Mouse (Mus musculus) embryonic stem cell, embryonic (primary cell): ENCODE measurements around the gene Pih1d2.

Experiments
- CTCF ChIA-PET, 4 experiments: fragments of 300-600 bp in 2 of 4; fragments of 350-600 bp in 2 of 4; sonication (Branson Sonifier 250); formaldehyde crosslinking; loops; one replicate each; lab custom pipeline; 2022; ENCODE audit warnings: inconsistent platforms in 2 of 4; lab: Charles Lee
- POLR2A ChIA-PET, 4 experiments: fragments of 300-600 bp in 2 of 4; fragments of 350-600 bp in 2 of 4; sonication (Branson Sonifier 250); formaldehyde crosslinking; loops; one replicate each; lab custom pipeline; 2022; ENCODE audit warnings: antibody characterized with exemption in 4 of 4, inconsistent platforms in 1 of 4; lab: Charles Lee

Pih1d2 gene

GRCm38 (mm10) chr9:50616766-50617603, at the start of gene Pih1d2, which contains the start of gene Nkapd1:
Gene Pih1d2, plus strand, starts transcription at chr9:50617321.
Gene Nkapd1, minus strand, starts transcription at chr9:50617464.
- POLR2A ChIA-PET = interaction anchor here (0.6 to 2.8 kb wide), 34 partner anchors 9 to 1487 kb away, joined by 3 to 26 read pairs (median 4); partner anchors contain the start of genes Sdhd (in 4 of the 4), Timm8b (in 4 of the 4), Dlat (in 2 of the 4) and Dixdc1 (in 1 of the 4)
- CTCF ChIA-PET = interaction anchor here in 2 of 4 experiments (0.5 to 1.0 kb wide), 4 partner anchors 30 to 306 kb away, joined by 3 to 5 read pairs (median 4); partner anchors contain the start of gene Pts (in 1 of the 2)

GRCm38 (mm10) chr9:50567372-50567771, 49.7 kb upstream of the Pih1d2 start:
- ChIA-PET POLR2A (no interaction called here), CTCF (no interaction called here)

- POLR2A ChIA-PET = no interaction called here
- CTCF ChIA-PET = interaction anchor here in 1 of 4 experiments (0.5 kb wide), 1 partner anchor 65 kb away, joined by 5 read pairs; no protein-coding TSS in a partner anchor
Measured at GRCm38 (mm10) chr9:50567881-50568280, 49.2 kb upstream of the Pih1d2 start.

- ChIA-PET CTCF (interaction anchor here in 1 of 4 experiments (0.7 kb wide), 1 partner anchor 25 kb away, joined by 3 read pairs; no protein-coding TSS in a partner anchor), POLR2A (interaction anchor here in 2 of 4 experiments (0.9 to 1.1 kb wide), 2 partner anchors 16 to 34 kb away, joined by 3 read pairs; partner anchors contain the start of genes Sdhd (in 1 of the 2) and Timm8b (in 1 of the 2))
Measured at GRCm38 (mm10) chr9:50569599-50570525, 47.3 kb upstream of the Pih1d2 start.

- ChIA-PET POLR2A (interaction anchor here in 1 of 4 experiments (0.6 to 1.4 kb wide), 4 partner anchors 15 to 65 kb away, joined by 3 to 4 read pairs (median 3); partner anchors contain the start of genes Nkapd1 and Pih1d2), CTCF (interaction anchor here in 2 of 4 experiments (0.7 to 1.3 kb wide), 4 partner anchors 22 to 392 kb away, joined by 3 to 5 read pairs (median 3); partner anchors contain the start of gene Pts (in 1 of the 2))
Measured at GRCm38 (mm10) chr9:50580370-50580769, 36.8 kb upstream of the Pih1d2 start.

GRCm38 (mm10) chr9:50585145-50585818, 31.8 kb upstream of the Pih1d2 start:
- CTCF ChIA-PET = interaction anchor here in 2 of 4 experiments (0.5 to 0.6 kb wide), 3 partner anchors 9 to 413 kb away, joined by 3 to 5 read pairs (median 3); no protein-coding TSS in a partner anchor
- POLR2A ChIA-PET = interaction anchor here in 1 of 4 experiments (0.6 to 2.8 kb wide), 5 partner anchors 8 to 136 kb away, joined by 3 to 7 read pairs (median 3); partner anchors contain the start of genes Sdhd and Timm8b

- ChIA-PET POLR2A (no interaction called here), CTCF (interaction anchor here in 1 of 4 experiments (1.1 kb wide), 1 partner anchor 143 kb away, joined by 3 read pairs; no protein-coding TSS in a partner anchor)
Measured at GRCm38 (mm10) chr9:50586955-50587354, 30.2 kb upstream of the Pih1d2 start.

- CTCF ChIA-PET = interaction anchor here in 2 of 4 experiments (0.6 to 1.5 kb wide), 3 partner anchors 63 to 128 kb away, joined by 3 to 5 read pairs (median 3); partner anchors contain the start of gene Pts (in 1 of the 2)
- POLR2A ChIA-PET = interaction anchor here in 1 of 4 experiments (1.0 to 1.4 kb wide), 3 partner anchors 11 to 14 kb away, joined by 3 to 5 read pairs (median 3); partner anchors contain the start of genes Sdhd and Timm8b
Measured at GRCm38 (mm10) chr9:50590856-50591518, 26.1 kb upstream of the Pih1d2 start.

GRCm38 (mm10) chr9:50592955-50593354, 24.2 kb upstream of the Pih1d2 start:
- ChIA-PET POLR2A (interaction anchor here in 2 of 4 experiments (0.5 to 1.3 kb wide), 3 partner anchors 9 to 182 kb away, joined by 3 read pairs; partner anchors contain the start of genes Sdhd (in 1 of the 2) and Timm8b (in 1 of the 2)), CTCF (interaction anchor here in 3 of 4 experiments (0.6 to 3.1 kb wide), 7 partner anchors 10 to 149 kb away, joined by 3 to 11 read pairs (median 4); partner anchors contain the start of genes Pts (in 1 of the 3), Sdhd (in 1 of the 3) and Timm8b (in 1 of the 3))

GRCm38 (mm10) chr9:50593544-50593943, 23.6 kb upstream of the Pih1d2 start:
- ChIA-PET CTCF (interaction anchor here in 3 of 4 experiments (0.6 to 3.1 kb wide), 9 partner anchors 11 to 260 kb away, joined by 3 to 11 read pairs (median 4); partner anchors contain the start of gene Pts (in 2 of the 3)), POLR2A (interaction anchor here in 2 of 4 experiments (1.0 to 2.8 kb wide), 7 partner anchors 8 to 65 kb away, joined by 3 to 26 read pairs (median 3); partner anchors contain the start of genes Sdhd (in 2 of the 2), Timm8b (in 2 of the 2) and Pts (in 1 of the 2))

GRCm38 (mm10) chr9:50594794-50595417, 22.2 kb upstream of the Pih1d2 start:
- CTCF ChIA-PET = interaction anchor here (0.7 to 3.1 kb wide), 9 partner anchors 11 to 262 kb away, joined by 3 to 11 read pairs (median 3); no protein-coding TSS in a partner anchor
- POLR2A ChIA-PET = interaction anchor here in 3 of 4 experiments (0.5 to 2.8 kb wide), 8 partner anchors 8 to 78 kb away, joined by 3 to 26 read pairs (median 5); partner anchors contain the start of genes Sdhd (in 3 of the 3), Timm8b (in 2 of the 3) and Pts (in 1 of the 3)

- POLR2A ChIA-PET = no interaction called here
- CTCF ChIA-PET = interaction anchor here in 1 of 4 experiments (0.8 kb wide), 1 partner anchor 145 kb away, joined by 3 read pairs; no protein-coding TSS in a partner anchor
Measured at GRCm38 (mm10) chr9:50596973-50597372, 20.1 kb upstream of the Pih1d2 start.

GRCm38 (mm10) chr9:50601536-50601935, 15.6 kb upstream of the Pih1d2 start:
- POLR2A ChIA-PET = interaction anchor here in 2 of 4 experiments (0.7 to 4.0 kb wide), 15 partner anchors 8 to 166 kb away, joined by 3 to 20 read pairs (median 4); partner anchors contain the start of genes Nkapd1 (in 2 of the 2), Pih1d2 (in 2 of the 2), Bco2 (in 1 of the 2) and Dlat (in 1 of the 2)

GRCm38 (mm10) chr9:50602055-50602845, 14.9 kb upstream of the Pih1d2 start:
- ChIA-PET POLR2A (interaction anchor here in 3 of 4 experiments (0.8 to 4.0 kb wide), 21 partner anchors 8 to 166 kb away, joined by 3 to 20 read pairs (median 4); partner anchors contain the start of genes Pts (in 3 of the 3), Nkapd1 (in 2 of the 3), Pih1d2 (in 2 of the 3) and Bco2 (in 1 of the 3)), CTCF (interaction anchor here in 2 of 4 experiments (1.1 to 1.2 kb wide), 2 partner anchors 23 to 74 kb away, joined by 3 read pairs; partner anchors contain the start of gene Pts (in 1 of the 2))

More at GRCm38 (mm10) chr9:50601536-50601935, 15.6 kb upstream of the Pih1d2 start:
- CTCF ChIA-PET = interaction anchor here in 2 of 4 experiments (1.1 to 1.2 kb wide), 2 partner anchors 22 to 73 kb away, joined by 3 read pairs; partner anchors contain the start of gene Pts (in 1 of the 2)
